Mouse (Mus musculus): Measurements from ENCODE around the gene Brd1. TPM values are rescaled to one million over a fixed set of nuclear protein-coding genes. Genes with fewer than 3 reads are reported as not detected.
A peak's percentile ranks its signal among the peaks of the same experiment; 100 is the strongest.

Brd1 gene
- polyA plus RNA-seq, 1 experiment from 2014 or later: 8.2 TPM

- Histone ChIP-seq H3K27me3 (replicated peaks) (no peaks in the 10 kb centered on the region), H3K27ac (no peak overlapping the region), H3K4me1 (no peaks in the 10 kb centered on the region), H3K36me3 (no peaks in the 10 kb centered on the region), H3K9ac (no peak overlapping the region), H3K4me2 (no peak overlapping the region), H3K9me3 (replicated peaks) (no peaks in the 10 kb centered on the region), H3K4me3 (no peak overlapping the region)
- no peak for ATAC-seq
- 75% methylated on average over 5 of the region's 5 CpGs for WGBS (ENCODE audit: insufficient replicate concordance)
These were observed 56.5 kb downstream of the Brd1 start for GRCm38 (mm10) chr15:88677568-88677967.

DNA sequence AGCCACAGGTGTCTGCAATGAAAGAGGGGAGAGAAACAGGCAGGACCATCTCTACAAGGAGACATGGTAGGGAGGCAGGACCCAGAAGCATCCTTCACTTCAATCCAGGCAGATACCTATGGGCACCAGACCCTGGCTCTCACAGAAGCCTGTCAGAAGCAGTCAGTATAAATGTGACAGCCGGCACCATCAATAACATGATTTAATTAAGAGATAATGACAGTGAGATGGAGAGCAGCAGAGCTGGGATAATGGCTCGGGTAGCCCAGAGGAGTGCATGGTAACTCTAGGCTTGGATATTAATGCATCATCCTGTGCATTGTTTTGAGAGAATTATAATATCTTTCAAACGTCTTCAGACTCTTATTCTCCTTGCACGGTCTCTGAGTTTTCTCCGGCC is 58.0 kb downstream of the Brd1 start:
- 67% methylated on average over 5 of the region's 5 CpGs for WGBS (ENCODE audit: insufficient replicate concordance)
- no peak overlapping the region for H3K4me3 ChIP-seq
- ATAC-seq: no peak

GRCm38 (mm10) chr15:88668693-88669092 is 65.3 kb downstream of the Brd1 start:
- Histone ChIP-seq H3K9me3 (replicated peaks) (no peaks in the 10 kb centered on the region), H3K4me2 (no peak overlapping the region), H3K9ac (no peak overlapping the region), H3K27me3 (replicated peaks) (peaks cover under 1% of the 10 kb centered on the region; the same call in 1 of the 2 replicates), H3K27ac (no peak overlapping the region), H3K4me1 (no peaks in the 10 kb centered on the region), H3K4me3 (no peak overlapping the region), H3K36me3 (no peaks in the 10 kb centered on the region)
- no peak for ATAC-seq
- WGBS (ENCODE audit: insufficient replicate concordance): 78% methylated on average over 2 of the region's 2 CpGs

More for the DNA sequence above, 58.0 kb downstream of the Brd1 start:
- H3K27me3 ChIP-seq (replicated peaks): no peaks in the 10 kb centered on the region
- H3K27ac ChIP-seq: no peak overlapping the region
- H3K9ac ChIP-seq: no peak overlapping the region
- H3K36me3 ChIP-seq: no peaks in the 10 kb centered on the region
- no peaks in the 10 kb centered on the region for H3K9me3 ChIP-seq (replicated peaks)
- H3K4me2 ChIP-seq: no peak overlapping the region
- no peaks in the 10 kb centered on the region for H3K4me1 ChIP-seq

GRCm38 (mm10) chr15:88667653-88668052 is 66.4 kb downstream of the Brd1 start:
- 71% methylated on average over 3 of the region's 3 CpGs for WGBS (ENCODE audit: insufficient replicate concordance)

DNA sequence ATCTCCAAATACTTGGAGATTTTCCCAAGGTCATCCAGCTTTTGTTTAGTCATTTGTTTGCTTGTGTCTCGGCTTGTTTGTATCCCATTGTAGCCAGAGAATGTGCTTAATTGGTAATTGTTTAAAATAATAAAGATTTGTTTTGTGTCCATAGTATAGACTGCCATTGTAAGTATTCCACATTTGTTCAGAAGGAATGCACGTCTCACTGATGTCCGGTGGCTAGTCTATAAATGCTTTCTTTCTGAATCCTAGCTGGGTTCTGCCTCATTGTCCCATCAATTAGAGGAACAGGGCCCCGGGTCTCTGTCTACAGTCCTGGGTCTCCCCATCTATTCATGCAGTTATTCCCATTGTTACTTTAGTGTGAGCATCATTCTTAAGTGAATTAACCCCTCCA is 68.2 kb downstream of the Brd1 start:
- no peak for ATAC-seq
- no peak overlapping the region for H3K27ac ChIP-seq
- H3K4me1 ChIP-seq: no peaks in the 10 kb centered on the region
- no peaks in the 10 kb centered on the region for H3K36me3 ChIP-seq
- H3K9ac ChIP-seq: no peak overlapping the region
- H3K9me3 ChIP-seq (replicated peaks): no peaks in the 10 kb centered on the region
- 52% methylated on average over 4 of the region's 4 CpGs for WGBS (ENCODE audit: insufficient replicate concordance)
- peaks cover 14% of the 10 kb centered on the region; the same call in 1 of the 2 replicates for H3K27me3 ChIP-seq (replicated peaks)
- H3K4me3 ChIP-seq: no peak overlapping the region
- no peak overlapping the region for H3K4me2 ChIP-seq

More at GRCm38 (mm10) chr15:88667653-88668052, 66.4 kb downstream of the Brd1 start:
- Histone ChIP-seq H3K9me3 (replicated peaks) (no peaks in the 10 kb centered on the region), H3K4me3 (no peak overlapping the region), H3K27ac (no peak overlapping the region), H3K9ac (no peak overlapping the region), H3K4me2 (no peak overlapping the region), H3K4me1 (no peaks in the 10 kb centered on the region), H3K36me3 (no peaks in the 10 kb centered on the region), H3K27me3 (replicated peaks) (peaks cover 9% of the 10 kb centered on the region; the same call in 1 of the 2 replicates)
- no peak for ATAC-seq

DNA sequence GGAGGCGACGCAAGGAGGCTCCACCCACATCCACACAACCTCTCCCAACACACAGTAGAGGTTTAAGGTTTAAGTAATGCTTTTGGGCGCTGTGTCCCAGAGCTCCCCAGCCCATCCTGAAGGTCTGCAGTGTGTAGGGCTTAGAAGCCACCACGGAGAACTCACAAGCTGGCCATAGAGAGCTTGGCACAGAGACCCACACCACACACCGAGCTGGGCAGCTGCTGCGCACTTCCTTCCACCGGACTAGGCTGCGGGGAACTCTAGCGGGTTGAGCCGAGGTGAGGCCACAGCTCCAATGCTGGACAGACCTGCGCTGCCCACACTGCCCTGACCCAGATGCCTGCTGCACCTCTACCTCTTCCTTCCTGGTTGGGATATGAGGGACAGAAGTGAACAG is 71.0 kb downstream of the Brd1 start:
- H3K27me3 ChIP-seq (replicated peaks): peaks cover 14% of the 10 kb centered on the region; the same call in 1 of the 2 replicates
- no peak overlapping the region for H3K9ac ChIP-seq
- no peaks in the 10 kb centered on the region for H3K4me1 ChIP-seq
- H3K4me2 ChIP-seq: no peak overlapping the region
- H3K36me3 ChIP-seq: no peaks in the 10 kb centered on the region
- no peak overlapping the region for H3K4me3 ChIP-seq
- WGBS (ENCODE audit: insufficient replicate concordance): 25% methylated on average over 11 of the region's 11 CpGs
- no peak overlapping the region for H3K27ac ChIP-seq
- ATAC-seq: no peak
- H3K9me3 ChIP-seq (replicated peaks): no peaks in the 10 kb centered on the region

- no peak overlapping the region for H3K4me3 ChIP-seq
- no peaks in the 10 kb centered on the region for H3K36me3 ChIP-seq
- H3K9me3 ChIP-seq (replicated peaks): no peaks in the 10 kb centered on the region
- H3K4me2 ChIP-seq: peak overlapping the region; percentile 34
- H3K9ac ChIP-seq: no peak overlapping the region
- H3K27ac ChIP-seq: no peak overlapping the region
- H3K4me1 ChIP-seq: no peaks in the 10 kb centered on the region
- no peak for ATAC-seq
- peaks cover 14% of the 10 kb centered on the region; the same call in 1 of the 2 replicates for H3K27me3 ChIP-seq (replicated peaks)
- WGBS (ENCODE audit: insufficient replicate concordance): 7% methylated on average over 22 of the region's 22 CpGs
These were observed 71.8 kb downstream of the Brd1 start for GRCm38 (mm10) chr15:88662111-88662850.

DNA sequence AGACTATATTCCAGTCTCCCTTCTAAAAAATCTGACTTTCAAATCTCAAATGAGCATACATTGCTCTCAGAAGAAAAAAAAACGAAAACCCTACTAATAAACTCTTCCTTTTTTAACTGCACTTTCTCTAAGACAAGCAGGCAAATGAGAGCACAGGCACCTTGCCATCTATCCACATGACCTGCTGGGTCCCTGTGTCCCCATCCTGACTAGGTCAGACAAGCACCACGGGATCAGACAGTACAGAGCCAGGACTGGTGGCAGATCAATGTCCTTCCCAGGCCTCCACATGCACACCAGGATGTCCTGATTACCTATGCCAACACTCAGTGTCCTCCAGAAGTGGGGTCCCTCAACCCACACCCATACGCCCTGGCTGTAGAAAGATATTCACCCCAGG is 72.4 kb downstream of the Brd1 start:
- Histone ChIP-seq H3K36me3 (no peaks in the 10 kb centered on the region), H3K4me3 (no peak overlapping the region), H3K27ac (no peak overlapping the region), H3K27me3 (replicated peaks) (peaks cover 14% of the 10 kb centered on the region; the same call in 1 of the 2 replicates), H3K4me1 (no peaks in the 10 kb centered on the region), H3K4me2 (no peak overlapping the region), H3K9me3 (replicated peaks) (no peaks in the 10 kb centered on the region), H3K9ac (no peak overlapping the region)
- WGBS (ENCODE audit: insufficient replicate concordance): 48% methylated on average over 3 of the region's 3 CpGs
- ATAC-seq: no peak

DNA sequence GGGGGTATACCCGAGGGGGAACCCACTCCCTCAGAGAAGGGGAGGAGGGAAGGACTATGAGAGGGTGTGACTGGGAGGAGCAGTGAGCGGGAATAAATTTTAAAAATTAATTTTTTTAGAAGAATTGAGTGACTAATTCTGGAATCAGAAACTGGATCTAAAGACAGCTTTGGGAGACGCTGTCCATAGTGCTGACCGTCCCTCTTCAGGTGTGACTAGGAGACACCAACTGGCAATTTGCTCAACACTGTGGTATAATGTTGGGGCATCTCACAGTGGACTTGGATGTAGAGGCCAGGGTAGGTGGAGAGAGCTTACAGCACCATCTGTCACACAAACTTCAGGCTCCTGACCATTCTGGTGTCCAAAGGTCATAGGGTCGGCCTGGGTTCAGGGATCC is 82.0 kb downstream of the Brd1 start:
- Histone ChIP-seq H3K9ac (no peak overlapping the region), H3K27me3 (replicated peaks) (no peaks in the 10 kb centered on the region; the same call in 1 of the 2 replicates), H3K4me1 (no peaks in the 10 kb centered on the region), H3K27ac (no peak overlapping the region), H3K36me3 (no peaks in the 10 kb centered on the region), H3K4me2 (no peak overlapping the region), H3K9me3 (replicated peaks) (no peaks in the 10 kb centered on the region), H3K4me3 (no peak overlapping the region)
- ATAC-seq: no peak
- WGBS (ENCODE audit: insufficient replicate concordance): 43% methylated on average over 5 of the region's 5 CpGs

DNA sequence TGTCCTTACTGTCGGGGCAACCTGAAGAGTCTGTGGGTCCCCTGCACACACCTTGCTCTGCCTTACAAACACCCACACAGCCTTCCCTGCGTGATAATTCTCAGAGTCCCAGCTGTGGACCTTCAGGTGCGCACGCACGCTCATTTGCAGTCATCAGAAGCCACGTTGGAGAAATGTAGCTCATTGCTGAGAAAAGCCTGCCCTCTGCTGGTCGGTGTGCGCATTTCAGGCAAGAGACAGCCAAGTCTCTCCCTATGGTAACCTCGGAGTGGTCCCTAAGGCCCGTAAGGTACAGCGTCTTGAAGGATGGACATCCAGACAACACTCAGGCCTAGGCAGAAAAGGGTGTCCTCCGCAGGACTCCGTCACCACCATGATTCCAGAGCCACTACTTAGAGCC is 83.0 kb downstream of the Brd1 start:
- Histone ChIP-seq H3K27me3 (replicated peaks) (no peaks in the 10 kb centered on the region; the same call in 1 of the 2 replicates), H3K4me2 (no peak overlapping the region), H3K4me1 (no peaks in the 10 kb centered on the region), H3K9me3 (replicated peaks) (no peaks in the 10 kb centered on the region), H3K9ac (no peak overlapping the region), H3K36me3 (no peaks in the 10 kb centered on the region), H3K4me3 (no peak overlapping the region), H3K27ac (no peak overlapping the region)
- 27% methylated on average over 13 of the region's 13 CpGs for WGBS (ENCODE audit: insufficient replicate concordance)
- ATAC-seq: no peak

All from liver, embryonic 12.5 days (tissue).